Mouse (Mus musculus) T-cell, adult 2 months (primary cell): ENCODE results near the gene Gm21746.
"Not testable (repeated sequence)": the region's sequence is repeated elsewhere in the genome, so short reads cannot be mapped to it uniquely, and the experiment has no call there.

Experiments used
- DNase-seq: peaks from one replicate; pipeline ENCODE4 v3.0.0; 2022; ENCODE audit warnings: low spot score

The Gm21746 gene

GRCm38 (mm10) chrY:6237895-6238294 is at the start of gene Gm21746:
Gene Gm21746, minus strand, starts transcription at chrY:6237995.
- not testable (repeated sequence) for DNase-seq

- not testable (repeated sequence) for DNase-seq
Observed at GRCm38 (mm10) chrY:6266798-6267197, 29.0 kb upstream of the Gm21746 start, which contains the start of gene Gm20873. Gene Gm20873, plus strand, starts transcription at chrY:6267098.
